Mouse (Mus musculus): Measurements from ENCODE around the gene Gtdc1.

DNA sequence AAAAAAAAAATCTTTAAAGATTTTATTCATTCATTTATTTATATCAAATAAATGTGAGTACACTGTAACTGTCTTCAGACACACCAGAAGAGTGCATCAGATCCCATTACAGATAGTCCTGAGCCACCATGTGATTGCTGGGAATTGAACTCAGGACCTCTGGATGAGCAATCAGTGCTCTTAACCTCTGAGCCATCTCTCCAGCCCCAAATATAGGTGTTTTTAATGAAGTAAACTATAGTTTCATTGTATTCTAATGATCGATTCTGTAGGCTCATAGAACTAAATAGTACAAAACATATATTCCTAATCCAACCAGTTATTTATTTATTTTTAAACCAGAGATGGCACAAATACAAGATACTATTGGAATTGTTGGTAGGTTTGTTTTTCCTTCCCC, 42.2 kb upstream of the Gtdc1 start:
- TF ChIP-seq POLR2A (IDR thresholded peaks at IDR 0.05; ENCODE audit: extremely low read depth, insufficient read depth, low read length) (no peak), CTCF (IDR thresholded peaks at IDR 0.05; ENCODE audit: low read depth, low read length) (no peak)
